In genomic region chr1:162036461-162036835, GRCm38 (mm10) we compare ENCODE assay signal across 13 mouse cellular contexts. TPM values are rescaled to one million over a fixed set of nuclear protein-coding genes. Genes with fewer than 3 reads are reported as not detected.
A peak's percentile ranks its signal among the peaks of the same experiment; 100 is the strongest.
DNase-seq lines count a peak whose midpoint lies in the region; ATAC-seq and TF ChIP-seq lines count a peak whose summit lies in the region.
"Had no signal": no experiment of that assay in that cellular context is flagged by ENCODE, and none has a peak within 500 bp of the region (broad histone marks: within the 10 kb centered on the region; RNA-seq: fewer than 3 reads in every experiment).

No protein-coding gene starts in this region.

- peak overlapping the region; percentile 56; the same call in 1 of the 2 replicates for H3K27ac ChIP-seq in forebrain, embryonic 10.5 days
- H3K27ac ChIP-seq in forebrain, postnatal 0 days (ENCODE audit: low read depth, low read length): no peak overlapping the region
- peak overlapping the region; percentile 89 for H3K27ac ChIP-seq in kidney, embryonic 15.5 days
- H3K27ac ChIP-seq in hindbrain, postnatal 0 days: peak overlapping the region; percentile 23; the same call in 1 of the 2 replicates
- H3K27ac ChIP-seq: liver, embryonic 14.5 days had no signal

- DNase-seq in forebrain, embryonic 10.5 days (ENCODE audit: extremely low spot score, low spot score): no peak
- DNase-seq in forebrain, postnatal 0 days: no peak
- DNase-seq in kidney, adult 8-10 months: no peak
- DNase-seq in brain, embryonic 14.5 days (ENCODE audit: low read depth): peak; percentile 64
- DNase-seq in hindbrain, postnatal 0 days (ENCODE audit: low spot score): peak; percentile 17
- no peak for DNase-seq in adrenal gland, adult (ENCODE audit: inconsistent age in 2 of 2, low spot score in 1 of 2)
- DNase-seq in T-cell, adult 2 months (ENCODE audit: low spot score): no peak
- DNase-seq: adrenal gland, postnatal 10 days had no signal

- H3K4me1 ChIP-seq in forebrain, embryonic 10.5 days: peaks cover 21% of the 10 kb centered on the region
- no peaks in the 10 kb centered on the region; the same call in 1 of the 2 replicates for H3K4me1 ChIP-seq in forebrain, postnatal 0 days (ENCODE audit: insufficient read depth)
- H3K4me1 ChIP-seq in kidney, embryonic 15.5 days: peaks cover 45% of the 10 kb centered on the region
- no peaks in the 10 kb centered on the region for H3K4me1 ChIP-seq in hindbrain, postnatal 0 days (ENCODE audit: insufficient read depth, low read length)

- H3K4me2 ChIP-seq in forebrain, postnatal 0 days (ENCODE audit: low read depth): no peak overlapping the region
- H3K4me2 ChIP-seq in kidney, embryonic 15.5 days: no peak overlapping the region
- no peak overlapping the region for H3K4me2 ChIP-seq in hindbrain, postnatal 0 days (ENCODE audit: low read depth, low read length)
- H3K4me2 ChIP-seq: midbrain, embryonic 12.5 days had no signal

- no peak overlapping the region for H3K9ac ChIP-seq in forebrain, postnatal 0 days
- H3K9ac ChIP-seq in kidney, embryonic 15.5 days: no peak overlapping the region
- no peak overlapping the region for H3K9ac ChIP-seq in hindbrain, postnatal 0 days (replicated peaks; ENCODE audit: low read length)
- H3K9ac ChIP-seq: liver, embryonic 14.5 days; midbrain, embryonic 12.5 days had no signal

- TF ChIP-seq POLR2A in brain, embryonic 14.5 days (IDR thresholded peaks at IDR 0.05; ENCODE audit: borderline replicate concordance, extremely low read depth, insufficient read depth, insufficient read length, poor library complexity, severe bottlenecking): no peak

- H3K27me3 ChIP-seq in forebrain, embryonic 10.5 days (ENCODE audit: poor library complexity, severe bottlenecking): no peaks in the 10 kb centered on the region
- H3K27me3 ChIP-seq in forebrain, postnatal 0 days (ENCODE audit: insufficient read depth, low read length): no peaks in the 10 kb centered on the region
- H3K27me3 ChIP-seq in kidney, embryonic 15.5 days: no peaks in the 10 kb centered on the region
- no peaks in the 10 kb centered on the region for H3K27me3 ChIP-seq in hindbrain, postnatal 0 days (ENCODE audit: insufficient read depth, low read length)
- H3K27me3 ChIP-seq: midbrain, embryonic 12.5 days had no signal

- H3K4me3 ChIP-seq in forebrain, embryonic 10.5 days: no peak overlapping the region
- no peak overlapping the region for H3K4me3 ChIP-seq in forebrain, postnatal 0 days (ENCODE audit: low read depth, low read length)
- H3K4me3 ChIP-seq in kidney, embryonic 15.5 days (replicated peaks): no peak overlapping the region
- no peak overlapping the region for H3K4me3 ChIP-seq in hindbrain, postnatal 0 days (ENCODE audit: low read length)
- H3K4me3 ChIP-seq: midbrain, embryonic 12.5 days had no signal

- WGBS in forebrain, embryonic 10.5 days: 40% methylated on average over 5 of the region's 5 CpGs
- WGBS in forebrain, postnatal 0 days: 20% methylated on average over 5 of the region's 5 CpGs
- WGBS in kidney, embryonic 15.5 days: 27% methylated on average over 5 of the region's 5 CpGs
- WGBS in hindbrain, postnatal 0 days: 32% methylated on average over 5 of the region's 5 CpGs

- H3K9me3 ChIP-seq in forebrain, embryonic 10.5 days: no peaks in the 10 kb centered on the region
- no peaks in the 10 kb centered on the region for H3K9me3 ChIP-seq in forebrain, postnatal 0 days (ENCODE audit: low read length)
- H3K9me3 ChIP-seq in kidney, embryonic 15.5 days (replicated peaks): no peaks in the 10 kb centered on the region
- H3K9me3 ChIP-seq in hindbrain, postnatal 0 days (ENCODE audit: low read length): no peaks in the 10 kb centered on the region

- H3K36me3 ChIP-seq in forebrain, embryonic 10.5 days (replicated peaks): no peaks in the 10 kb centered on the region
- no peaks in the 10 kb centered on the region for H3K36me3 ChIP-seq in forebrain, postnatal 0 days (ENCODE audit: insufficient read depth)
- no peaks in the 10 kb centered on the region for H3K36me3 ChIP-seq in kidney, embryonic 15.5 days
- no peaks in the 10 kb centered on the region for H3K36me3 ChIP-seq in hindbrain, postnatal 0 days (ENCODE audit: insufficient read depth, low read length)
- H3K36me3 ChIP-seq: midbrain, embryonic 12.5 days had no signal

- ATAC-seq in forebrain, postnatal 0 days: no peak
- ATAC-seq in kidney, embryonic 15.5 days (replicated peaks; ENCODE audit: low FRiP score): no peak
- no peak for ATAC-seq in hindbrain, postnatal 0 days

- no peak for TF ChIP-seq CTCF in forebrain, postnatal 0 days (IDR thresholded peaks at IDR 0.05; ENCODE audit: low read depth)
- no peak for TF ChIP-seq CTCF in brain, embryonic 14.5 days (IDR thresholded peaks at IDR 0.05; ENCODE audit: borderline replicate concordance, extremely low read depth, insufficient read depth, insufficient read length)
- TF ChIP-seq CTCF in hindbrain, postnatal 0 days (IDR thresholded peaks at IDR 0.05; ENCODE audit: low read depth): no peak

RNA-seq across cellular contexts. Expression of gene 4930558K02Rik, which starts 57.0 kb away (rescaled TPM):
- not detected in 2 replicates for polyA plus RNA-seq in forebrain, embryonic 10.5 days (2016; fragmentation: Nextera tagmentation; extraction: Ambion mirVana)
- total RNA-seq in forebrain, postnatal 0 days (2014; rRNA removed): not detected in 2 replicates
- 0.25 and 0.43 TPM in 2 replicates for polyA plus RNA-seq in forebrain, postnatal 0 days (2015; fragmentation: Nextera tagmentation; extraction: Ambion mirVana)
- not detected in 2 replicates for polyA plus RNA-seq in kidney, embryonic 15.5 days (2015; fragmentation: Nextera tagmentation; extraction: Ambion mirVana)
- polyA plus RNA-seq in brain, embryonic 14.5 days (2012; rRNA removed): not detected in 2 replicates
- not detected in 2 replicates for total RNA-seq in hindbrain, postnatal 0 days (2014; rRNA removed)
- polyA plus RNA-seq in hindbrain, postnatal 0 days (2015; fragmentation: Nextera tagmentation; extraction: Ambion mirVana): 0.19 and 0.35 TPM in 2 replicates
- total RNA-seq: adrenal gland, postnatal 10 days; heart, postnatal 25 days had no signal
- polyA plus RNA-seq: cerebellum, adult 2 months; liver, embryonic 14.5 days; midbrain, embryonic 12.5 days had no signal

Comparison
In these comparisons a context has a peak if more than half of its experiments do, and no peak if none do; other contexts are left out.
1. DNase-seq: peak in brain, embryonic 14.5 days (single experiment) and hindbrain, postnatal 0 days (single experiment); none in forebrain, embryonic 10.5 days (single experiment), forebrain, postnatal 0 days (single experiment), kidney, adult 8-10 months (0 of 2), adrenal gland, adult (0 of 2) and T-cell, adult 2 months (single experiment).